Mouse (Mus musculus) induced T-regulatory cell, adult 2 months (primary cell): ENCODE results near the gene Krtap6-5.
"Not testable (repeated sequence)": the region's sequence is repeated elsewhere in the genome, so short reads cannot be mapped to it uniquely, and the experiment has no call there.

Experiments
- DNase-seq: peaks from one replicate; pipeline ENCODE4 v3.0.0-alpha.2; 2012; ENCODE audit warnings: low read depth

Gene Krtap6-5

DNA sequence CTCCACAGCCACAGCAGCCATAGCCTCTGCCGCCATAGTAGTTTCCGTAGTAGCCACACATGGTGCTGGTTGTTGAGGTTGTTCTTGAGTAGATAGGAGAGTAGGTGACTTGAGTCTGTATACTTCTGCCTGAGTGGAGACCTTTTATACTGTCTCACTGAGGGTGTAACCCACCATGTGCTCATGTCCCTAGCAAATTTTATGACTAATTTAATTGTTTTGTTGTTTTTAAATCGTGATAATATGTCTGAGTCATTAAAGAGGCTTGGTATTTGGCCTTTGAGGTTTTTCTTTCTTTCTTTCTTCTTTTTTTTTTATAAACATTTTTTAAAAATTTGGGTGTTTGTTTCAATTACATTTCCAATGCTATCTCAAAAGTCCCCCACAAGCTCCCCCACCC is at the start of gene Krtap6-5:
Gene Krtap6-5 (minus strand): TSS at position 101 of the 400 bp plus-strand sequence.
- no peak for DNase-seq

DNA sequence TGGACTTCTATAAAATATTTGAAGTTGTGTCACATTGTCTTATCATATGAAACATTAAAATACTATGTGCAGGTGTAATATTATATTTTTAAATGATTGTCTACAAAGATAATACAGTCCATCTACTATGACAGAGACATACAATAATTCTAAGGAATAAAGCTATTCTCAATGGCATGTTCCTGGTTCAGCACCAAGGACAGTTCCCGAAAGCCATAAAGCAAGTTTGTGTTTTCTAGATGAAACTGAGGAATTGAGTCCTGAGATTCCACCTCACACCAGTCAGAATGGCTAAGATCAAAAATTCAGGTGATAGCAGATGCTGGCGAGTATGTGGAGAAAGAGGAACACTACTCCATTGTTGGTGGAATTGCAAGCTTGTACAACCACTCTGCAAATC is 23.4 kb upstream of the Krtap6-5 start:
- DNase-seq, result peak; percentile 1

DNA sequence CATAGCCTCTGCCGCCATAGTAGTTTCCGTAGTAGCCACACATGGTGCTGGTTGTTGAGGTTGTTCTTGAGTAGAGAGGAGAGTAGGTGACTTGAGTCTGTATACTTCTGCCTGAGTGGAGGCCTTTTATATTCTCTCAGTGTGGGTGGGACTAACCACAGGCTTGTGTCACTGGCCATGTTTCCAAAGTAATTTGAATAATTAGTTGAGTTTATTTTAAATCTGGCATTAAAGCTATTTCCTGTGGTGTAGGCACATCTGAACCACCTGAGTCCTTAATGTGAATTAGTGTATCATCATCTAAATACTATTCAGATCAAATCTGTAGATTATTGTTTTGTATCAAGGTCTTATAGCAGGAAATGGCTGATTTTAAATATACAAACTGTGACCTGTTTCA is 16.2 kb upstream of the Krtap6-5 start, which contains the start of gene 1110025L11Rik:
Gene 1110025L11Rik (minus strand): TSS at position 101 of the 400 bp plus-strand sequence.
- DNase-seq, result not testable (repeated sequence)

DNA sequence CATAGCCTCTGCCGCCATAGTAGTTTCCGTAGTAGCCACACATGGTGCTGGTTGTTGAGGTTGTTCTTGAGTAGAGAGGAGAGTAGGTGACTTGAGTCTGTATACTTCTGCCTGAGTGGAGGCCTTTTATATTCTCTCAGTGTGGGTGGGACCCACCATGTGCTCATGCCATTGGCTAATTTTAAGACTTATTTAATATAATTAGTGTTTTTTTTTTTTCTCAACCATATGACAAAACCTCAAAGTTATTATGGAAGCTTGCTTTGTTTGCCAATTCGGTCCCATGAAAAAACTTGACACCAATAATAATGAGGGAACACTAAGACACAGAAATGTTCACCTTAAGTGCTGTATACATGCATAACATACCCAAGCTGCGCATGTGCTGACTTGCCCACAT is 6.3 kb downstream of the Krtap6-5 start, which contains the start of gene Gm10228:
Gene Gm10228 (minus strand): TSS at position 101 of the 400 bp plus-strand sequence.
- not testable (repeated sequence) for DNase-seq

DNA sequence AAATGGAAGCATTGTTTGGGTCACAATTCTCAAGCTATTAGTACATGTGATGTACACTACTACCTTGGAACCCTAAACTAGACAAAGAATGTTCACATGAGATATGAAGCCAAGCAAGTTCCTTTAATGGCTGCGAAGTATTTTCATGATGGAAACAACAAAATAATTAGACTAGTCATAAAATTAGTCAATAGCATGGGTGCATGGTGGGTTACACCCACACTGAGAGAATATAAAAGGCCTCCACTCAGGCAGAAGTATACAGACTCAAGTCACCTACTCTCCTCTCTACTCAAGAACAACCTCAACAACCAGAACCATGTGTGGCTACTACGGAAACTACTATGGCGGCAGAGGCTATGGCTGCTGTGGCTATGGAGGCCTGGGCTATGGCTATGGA is 16.3 kb downstream of the Krtap6-5 start, which contains the start of gene Krtap6-1:
Gene Krtap6-1 (plus strand): TSS at position 301 of the 400 bp plus-strand sequence.
- DNase-seq, result not testable (repeated sequence)

DNA sequence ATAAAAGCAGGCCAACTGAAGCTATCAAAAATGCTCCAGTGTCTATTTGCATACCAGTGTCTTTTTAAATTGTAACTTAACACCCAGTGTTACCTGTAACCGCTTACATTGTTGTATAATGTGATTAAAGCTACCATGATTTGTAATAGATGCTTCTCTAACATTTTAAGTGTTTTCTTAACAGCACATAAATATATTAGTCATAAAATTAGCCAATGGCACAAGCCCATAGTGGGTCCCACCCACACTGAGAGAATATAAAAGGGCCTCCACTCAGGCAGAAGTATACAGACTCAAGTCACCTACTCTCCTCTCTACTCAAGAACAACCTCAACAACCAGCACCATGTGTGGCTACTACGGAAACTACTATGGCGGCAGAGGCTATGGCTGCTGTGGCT is 32.7 kb downstream of the Krtap6-5 start, which contains the start of gene Gm10229:
Gene Gm10229 (plus strand): TSS at position 301 of the 400 bp plus-strand sequence.
- not testable (repeated sequence) for DNase-seq

DNA sequence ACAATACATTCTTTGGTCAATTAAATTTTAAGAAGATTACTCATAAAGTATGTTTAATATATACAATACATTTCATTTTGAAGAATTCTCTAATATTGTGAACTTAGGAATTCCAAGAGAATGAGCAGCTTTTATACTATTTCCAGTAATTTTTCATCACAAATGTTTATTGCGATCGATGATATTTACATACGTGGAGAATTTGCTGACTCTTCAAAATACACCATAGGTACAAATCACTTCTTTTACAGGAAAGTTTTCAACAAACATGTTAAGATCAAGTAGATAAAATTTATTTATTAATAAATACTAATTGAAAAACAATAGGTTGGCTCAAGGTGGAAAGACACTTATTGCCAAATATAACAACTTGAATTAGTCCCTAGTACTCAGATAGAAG is 33.7 kb downstream of the Krtap6-5 start:
- DNase-seq, result no peak

DNA sequence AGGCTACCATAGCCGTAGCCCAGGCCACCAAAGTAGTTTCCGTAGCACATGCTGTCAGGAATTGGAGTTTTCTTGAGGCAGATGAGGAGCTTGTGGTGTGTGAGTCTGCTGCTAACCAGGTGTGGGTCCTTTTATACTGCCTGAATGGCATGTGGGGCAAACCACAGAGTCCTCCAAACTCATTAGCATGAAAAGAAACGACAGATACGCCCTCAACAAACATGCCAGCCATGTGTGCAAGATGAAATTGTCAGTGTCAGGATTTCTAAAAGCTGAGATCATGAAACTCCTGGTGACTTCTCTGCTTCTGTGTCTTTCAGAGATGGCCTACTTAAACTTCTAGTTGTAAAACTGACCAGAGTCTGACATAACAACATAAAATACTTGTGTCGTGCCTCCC is 37.0 kb downstream of the Krtap6-5 start, which contains the start of gene Krtap22-2:
Gene Krtap22-2 (minus strand): TSS at position 101 of the 400 bp plus-strand sequence.
- no peak for DNase-seq
